ENCODE assay signal across 8 mouse cellular contexts in genomic region chr9:95469011-95469576, GRCm38 (mm10). TPM values are rescaled to one million over a fixed set of nuclear protein-coding genes. Genes with fewer than 3 reads are reported as not detected.
DNase-seq lines count a peak whose midpoint lies in the region; ATAC-seq and TF ChIP-seq lines count a peak whose summit lies in the region.
"Not testable (repeated sequence)": the region's sequence is repeated elsewhere in the genome, so short reads cannot be mapped to it uniquely, and the experiment has no call there.

No protein-coding gene starts in this region.

- H3K27me3 ChIP-seq in CH12.LX (replicated peaks) = not testable (repeated sequence)

- not testable (repeated sequence) for TF ChIP-seq POLR2A in CH12.LX (IDR thresholded peaks at IDR 0.05; ENCODE audit: low read depth, low read length)

- not testable (repeated sequence) for H3K9ac ChIP-seq in CH12.LX (ENCODE audit: insufficient read depth, low read depth); ES-E14 (ENCODE audit: insufficient read depth, low read depth, low read length, poor library complexity, severe bottlenecking)

- not testable (repeated sequence) for H3K4me2 ChIP-seq in CH12.LX (ENCODE audit: insufficient read depth, low read depth, poor library complexity, severe bottlenecking)

- not testable (repeated sequence) for H3K27ac ChIP-seq in CH12.LX (ENCODE audit: insufficient read depth, low read depth); ES-E14 (ENCODE audit: insufficient read depth, low read depth, low read length, poor library complexity, severe bottlenecking)

- H3K79me2 ChIP-seq in CH12.LX (replicated peaks; ENCODE audit: control insufficient read depth, extremely low read depth, insufficient read depth, poor library complexity, severe bottlenecking) = not testable (repeated sequence)

- H3K4me1 ChIP-seq in CH12.LX (ENCODE audit: control insufficient read depth in 1 of 2, insufficient read depth in 2 of 2); ES-E14 (ENCODE audit: control insufficient read depth in 2 of 2, insufficient read depth in 2 of 2, low read length in 2 of 2, poor library complexity in 1 of 2): not testable (repeated sequence)

- TF ChIP-seq EP300 in CH12.LX (IDR thresholded peaks at IDR 0.05; ENCODE audit: low read length) = not testable (repeated sequence)

- DNase-seq in A20 (ENCODE audit: low read depth, low spot score) (peak; percentile 19), CH12.LX (ENCODE audit: extremely low read depth) (peak; percentile 15), ZHBTc4 (ENCODE audit: low read depth, low spot score) (peak; percentile 36)
- DNase-seq in ES-E14 (ENCODE audit: low read depth, low spot score) = not testable (repeated sequence)
- DNase-seq in natural killer cell, adult 2 months (ENCODE audit: low spot score in 2 of 2) = peak; percentile 6 to 26

- not testable (repeated sequence) for TF ChIP-seq CTCF in CH12.LX (conservative IDR thresholded peaks at IDR 0.05 in 1 of 2, IDR thresholded peaks at IDR 0.05 in 1 of 2; ENCODE audit: low read depth in 2 of 2, low read length in 2 of 2)

- peaks cover 37 to 80% of the 10 kb centered on the region in 2 experiments for H3K36me3 ChIP-seq in CH12.LX (replicated peaks in 1 of 2; ENCODE audit: control insufficient read depth in 1 of 2, insufficient read depth in 1 of 2, low read length in 1 of 2)
- H3K36me3 ChIP-seq in ES-E14 (ENCODE audit: control insufficient read depth, insufficient read depth, low read length, poor library complexity, severe bottlenecking) = peaks cover 24% of the 10 kb centered on the region

- not testable (repeated sequence) for H3K9me3 ChIP-seq in CH12.LX (replicated peaks; ENCODE audit: low read length); ES-E14 (ENCODE audit: control insufficient read depth, insufficient read depth, low read depth, low read length)

- not testable (repeated sequence) for TF ChIP-seq RAD21 in CH12.LX (IDR thresholded peaks at IDR 0.05; ENCODE audit: low read depth, low read length)

- H3K4me3 ChIP-seq in CH12.LX (replicated peaks in 1 of 3; ENCODE audit: low read depth in 2 of 3, low read length in 2 of 3, poor library complexity in 1 of 3); ES-E14 (ENCODE audit: insufficient read depth in 1 of 2, low read depth in 1 of 2, low read length in 2 of 2, poor library complexity in 1 of 2, severe bottlenecking in 1 of 2): not testable (repeated sequence)

- dilution Hi-C loops in CH12.LX (cut with MboI; ENCODE audit: extremely low pct_ligation_motif_present, extremely low pct_unique_long_range_greater_than_20kb, low sequenced_read_pairs) = not testable (repeated sequence)

- in situ Hi-C loops in CH12.LX (cut with MboI; ENCODE audit: low pct_ligation_motif_present, low pct_unique_long_range_greater_than_20kb, low sequenced_read_pairs); ES-E14 (cut with MboI; ENCODE audit: low sequenced_read_pairs in 2 of 2, unreplicated experiment in 2 of 2): not testable (repeated sequence)

- peak; percentile 73 for ATAC-seq in common myeloid progenitor, adult 5-6 weeks (replicated peaks; ENCODE audit: low read depth, poor library complexity, severe bottlenecking)
- peak; percentile 42 to 62; a peak in 2 of 4 replicates for ATAC-seq in hematopoietic stem cell, adult 5-6 weeks (replicated peaks in 1 of 2; ENCODE audit: insufficient read depth in 1 of 2, low FRiP score in 2 of 2, low TSS enrichment in 1 of 2, low read depth in 1 of 2, poor library complexity in 2 of 2, severe bottlenecking in 2 of 2)
- peak; percentile 52 for ATAC-seq in inflammation-experienced regulatory T-cells, adult 6 months

TF ChIP-seq in ES-E14, 5 proteins besides CTCF, POLR2A, EP300 and RAD21:
- 0 out of 2 replicates have a peak, but pooled peaks have one; percentile 60 for TF ChIP-seq CHD2 (IDR thresholded peaks at IDR 0.05; ENCODE audit: low read depth, low read length)

RNA-seq across cellular contexts. Expression of gene U2surp, which starts 42.7 kb away (rescaled TPM):
- total RNA-seq in CH12.LX (2012; rRNA removed) (46.5 and 64.0 TPM in 2 replicates), CH12.LX (2014; rRNA removed) (87.7 and 121 TPM in 2 replicates), ES-E14 (2012; rRNA removed) (88.7 and 95.3 TPM in 2 replicates)
- polyA plus RNA-seq in CH12.LX (2012; ENCODE audit: insufficient read length, low read depth) = 100 and 103 TPM in 2 replicates
- 204 and 227 TPM in 2 replicates for total RNA-seq in common myeloid progenitor, adult 5-6 weeks (2017)
- total RNA-seq in hematopoietic stem cell, adult 5-6 weeks (2017) = 170 and 189 TPM in 2 replicates
- polyA plus RNA-seq in inflammation-experienced regulatory T-cells, adult 6 months (2017; shearing (Covaris generic)) = 100 to 1,000 TPM; 196 to 252 (median 205) TPM
